Mouse (Mus musculus): ENCODE data around the gene S100a3.

S100a3 gene

GRCm38 (mm10) chr3:90601486-90602110, 41.2 kb downstream of the S100a3 start, which contains the start of gene Gm42674:
Gene Gm42674 (plus strand): TSS chr3:90601904.
- DNase-seq (ENCODE audit: low spot score) = no peak

- DNase-seq (ENCODE audit: low spot score) = no peak
These were observed 43.2 kb downstream of the S100a3 start, which contains the start of gene S100a4 for GRCm38 (mm10) chr3:90603623-90604022. Gene S100a4 (plus strand): TSS chr3:90603771.

- DNase-seq (ENCODE audit: low spot score) = no peak
These were observed 44.0 kb downstream of the S100a3 start for GRCm38 (mm10) chr3:90604416-90604815.

- DNase-seq (ENCODE audit: low spot score) = no peak
These were observed 44.7 kb downstream of the S100a3 start for GRCm38 (mm10) chr3:90605049-90605448.

GRCm38 (mm10) chr3:90605736-90606135, 45.4 kb downstream of the S100a3 start:
- no peak for DNase-seq (ENCODE audit: low spot score)

- no peak for DNase-seq (ENCODE audit: low spot score)
These were observed 45.8 kb downstream of the S100a3 start for GRCm38 (mm10) chr3:90606185-90606584.

- DNase-seq (ENCODE audit: low spot score) = no peak
These were observed 47.0 kb downstream of the S100a3 start for GRCm38 (mm10) chr3:90607361-90607760.

- no peak for DNase-seq (ENCODE audit: low spot score)
These were observed 47.8 kb downstream of the S100a3 start, which contains the start of gene S100a5 for GRCm38 (mm10) chr3:90608223-90608622. Gene S100a5 (plus strand): TSS chr3:90608523.

- no peak for DNase-seq (ENCODE audit: low spot score)
These were observed 48.7 kb downstream of the S100a3 start for GRCm38 (mm10) chr3:90609102-90609501.

GRCm38 (mm10) chr3:90611494-90611893, 51.1 kb downstream of the S100a3 start:
- DNase-seq (ENCODE audit: low spot score) = no peak

GRCm38 (mm10) chr3:90612061-90612460, 51.7 kb downstream of the S100a3 start:
- DNase-seq (ENCODE audit: low spot score) = no peak

GRCm38 (mm10) chr3:90612728-90613291, 52.4 kb downstream of the S100a3 start, which contains the start of gene S100a6:
Gene S100a6 (plus strand): TSS chr3:90612882.
- peak; percentile 44 for DNase-seq (ENCODE audit: low spot score)

- no peak for DNase-seq (ENCODE audit: low spot score)
These were observed 53.2 kb downstream of the S100a3 start for GRCm38 (mm10) chr3:90613461-90614147.

GRCm38 (mm10) chr3:90614148-90614530, 53.8 kb downstream of the S100a3 start:
- no peak for DNase-seq (ENCODE audit: low spot score)

GRCm38 (mm10) chr3:90614611-90615251, 54.4 kb downstream of the S100a3 start:
- no peak for DNase-seq (ENCODE audit: low spot score)

GRCm38 (mm10) chr3:90615415-90615814, 55.0 kb downstream of the S100a3 start:
- peak; percentile 21 for DNase-seq (ENCODE audit: low spot score)

- DNase-seq (ENCODE audit: low spot score) = no peak
These were observed 55.5 kb downstream of the S100a3 start for GRCm38 (mm10) chr3:90615911-90616310.

GRCm38 (mm10) chr3:90617586-90617985, 57.2 kb downstream of the S100a3 start:
- DNase-seq (ENCODE audit: low spot score) = no peak

GRCm38 (mm10) chr3:90621552-90621951, 61.2 kb downstream of the S100a3 start:
- DNase-seq (ENCODE audit: low spot score) = no peak

GRCm38 (mm10) chr3:90623435-90624071, 63.2 kb downstream of the S100a3 start:
- DNase-seq (ENCODE audit: low spot score) = no peak

GRCm38 (mm10) chr3:90625496-90625895, 65.1 kb downstream of the S100a3 start:
- DNase-seq (ENCODE audit: low spot score) = no peak
